Mouse (Mus musculus) embryo, embryonic 11 days (tissue): ENCODE data around the gene Tjp1.
A peak's percentile ranks its signal among the peaks of the same experiment; 100 is the strongest.

Experiments used
- DNase-seq: peaks from one replicate; pipeline ENCODE4 v3.0.0-alpha.2; 2015

Gene Tjp1

DNA sequence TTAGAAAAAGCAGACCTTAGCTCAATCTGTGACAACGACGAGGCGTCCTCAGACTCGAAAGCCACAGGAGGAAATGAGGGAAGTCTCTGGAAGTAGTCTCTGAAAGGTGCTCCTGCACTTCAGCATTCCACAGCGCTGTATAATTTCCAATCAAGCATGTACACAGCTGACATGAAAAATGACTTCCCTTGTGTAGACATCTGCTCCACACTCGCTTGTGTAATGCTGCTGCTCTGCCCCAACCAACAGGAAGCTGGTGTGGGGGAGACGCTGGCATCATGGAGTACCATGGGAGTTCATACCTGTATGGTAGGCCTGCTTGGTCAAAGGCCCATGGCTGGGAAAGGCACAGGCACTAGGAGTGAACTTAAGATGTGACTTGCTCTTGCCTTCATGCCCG lies 103.1 kb downstream of the Tjp1 start:
- DNase-seq: no peak

DNA sequence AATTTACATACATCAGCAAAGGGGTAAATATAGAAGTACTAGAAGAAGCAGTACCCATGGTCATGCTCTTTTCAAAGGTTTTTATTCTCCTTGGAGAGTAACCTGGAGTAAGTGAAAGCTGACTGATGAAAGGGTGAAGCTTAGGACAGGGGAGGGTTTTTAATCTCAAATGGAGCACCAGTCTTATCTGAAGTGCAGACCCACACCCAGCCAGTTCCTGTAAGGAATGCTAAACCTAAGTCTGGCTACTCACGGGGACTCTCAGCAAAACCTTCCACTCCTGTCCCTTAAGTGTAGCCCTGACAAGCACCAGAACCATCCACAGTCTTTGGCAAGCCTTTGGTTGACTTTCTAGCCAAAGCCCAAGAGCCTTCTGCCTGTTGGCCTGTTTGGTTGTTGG lies 105.1 kb downstream of the Tjp1 start:
- no peak for DNase-seq

DNA sequence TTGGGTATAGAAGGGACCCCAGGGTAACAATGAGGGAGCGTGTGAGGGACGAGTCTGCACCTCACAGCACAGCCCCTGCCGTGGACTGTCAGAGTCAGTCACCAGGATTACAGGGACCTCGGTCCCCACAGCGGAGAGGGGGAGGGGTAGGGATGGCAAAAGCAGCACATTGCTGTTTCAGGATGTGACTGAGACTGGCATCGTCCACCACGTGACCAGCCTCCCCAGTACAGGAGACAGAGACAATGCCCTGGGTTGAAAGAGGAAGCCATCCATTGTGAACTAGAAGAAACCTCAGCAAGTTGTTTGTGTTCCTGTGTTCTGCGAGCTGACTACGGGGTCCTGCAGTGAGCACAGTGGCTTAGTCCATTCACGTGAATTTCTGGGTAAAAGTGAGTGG lies 106.1 kb downstream of the Tjp1 start:
- DNase-seq: peak; percentile 76

DNA sequence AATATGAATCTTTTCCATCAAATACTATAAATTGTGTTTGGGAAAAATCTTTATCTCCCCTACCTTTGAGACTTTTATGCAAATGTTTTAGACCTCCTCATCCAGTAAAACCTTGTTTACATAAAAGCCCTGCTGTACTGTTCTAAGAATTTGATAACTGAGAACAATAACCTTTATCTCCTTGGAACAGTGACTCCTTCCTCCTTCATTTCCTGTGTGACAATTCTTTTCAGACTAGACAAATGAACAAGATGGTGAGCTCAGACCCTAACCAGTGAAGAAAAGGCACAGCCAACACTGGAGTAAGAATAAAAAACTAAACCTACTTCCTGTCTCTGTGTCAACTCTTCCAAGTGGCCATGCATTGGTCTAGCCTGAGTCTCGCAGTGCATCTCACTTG lies 107.7 kb downstream of the Tjp1 start:
- DNase-seq: no peak

DNA sequence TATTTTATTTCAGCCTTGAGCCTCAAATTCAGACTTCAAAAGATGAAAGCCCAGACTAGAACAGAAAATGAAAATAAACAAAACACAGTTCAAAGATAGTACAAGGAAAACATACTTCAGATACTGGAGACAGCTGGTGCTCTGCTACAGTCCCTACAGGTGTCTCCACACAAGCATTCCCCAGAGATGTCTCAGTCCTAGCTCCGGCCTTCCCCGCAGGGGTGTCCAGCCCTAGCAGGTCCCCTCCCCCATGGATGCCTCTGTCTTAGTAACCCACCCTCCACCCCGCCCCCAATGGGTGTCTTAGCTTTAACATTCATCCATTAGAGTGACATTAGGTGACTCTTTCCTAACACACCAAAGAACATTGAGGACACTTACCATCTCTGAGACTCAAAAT lies 108.6 kb downstream of the Tjp1 start:
- no peak for DNase-seq

DNA sequence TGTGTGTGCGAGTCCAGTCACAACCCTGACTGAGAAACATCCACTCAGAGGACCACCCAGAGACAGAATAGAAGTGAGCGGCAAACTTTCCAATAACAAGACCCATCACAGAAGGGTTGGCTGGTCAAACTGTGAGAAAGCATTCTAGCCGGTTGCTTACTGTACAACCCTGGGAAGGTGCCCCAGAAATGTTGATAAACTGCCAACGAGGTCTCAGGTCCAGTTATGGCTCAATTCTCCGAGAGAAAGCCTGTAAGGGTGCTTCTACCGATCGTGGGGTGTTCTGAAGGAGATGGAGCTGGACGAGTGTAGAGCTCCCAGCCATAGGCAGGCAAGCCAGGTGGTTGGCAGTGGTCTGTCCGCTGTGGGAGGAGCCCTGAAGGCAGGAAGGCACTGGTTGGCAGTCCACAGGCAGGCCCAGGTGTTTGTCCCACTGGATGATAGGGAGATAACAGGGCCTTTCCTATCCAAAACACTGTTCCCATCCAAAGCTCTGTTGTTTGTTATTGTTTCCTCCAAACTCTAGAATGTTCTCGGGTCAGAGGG lies 109.1 kb downstream of the Tjp1 start:
- no peak for DNase-seq

DNA sequence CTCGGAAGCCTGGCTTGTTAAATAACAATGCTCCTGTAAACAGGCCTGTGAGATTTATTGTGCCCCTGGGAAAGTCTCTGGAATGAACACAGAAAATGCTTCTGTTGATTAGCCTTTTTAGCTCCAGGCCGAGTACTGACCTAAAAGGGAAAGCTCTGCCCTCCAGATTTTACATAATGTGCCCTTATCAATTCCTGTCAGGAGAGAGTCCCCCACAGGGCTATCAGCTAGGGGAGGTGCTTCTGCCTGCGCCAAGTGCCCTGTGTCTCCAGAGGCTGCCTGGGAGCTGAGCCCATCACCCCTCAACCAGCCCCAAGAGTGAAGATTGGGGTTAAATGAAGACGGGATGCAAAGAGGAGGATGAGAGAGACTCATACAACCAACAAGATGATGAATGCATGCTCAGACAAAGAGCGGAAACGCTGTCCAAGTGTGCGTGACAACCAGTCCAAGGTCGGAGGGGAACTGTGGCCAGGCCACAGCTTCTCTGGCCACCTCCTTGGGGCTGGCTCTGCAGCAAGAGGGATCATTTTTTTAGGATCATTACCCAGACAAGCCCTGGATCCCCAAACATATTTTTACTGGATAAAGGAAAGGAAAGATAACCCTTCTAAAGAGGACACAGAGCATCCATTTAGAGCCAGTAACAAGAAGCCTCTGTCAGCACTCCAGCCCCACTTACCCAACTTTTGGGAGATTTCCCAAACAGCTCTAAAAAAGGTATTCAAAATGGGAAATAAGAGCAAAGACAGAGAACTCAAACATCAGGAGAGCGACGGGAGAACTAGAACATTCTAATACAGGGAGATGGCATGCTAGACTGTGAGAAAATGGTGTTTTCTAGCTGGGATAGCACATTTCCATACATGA lies 110.1 kb downstream of the Tjp1 start:
- peak; percentile 70 for DNase-seq

DNA sequence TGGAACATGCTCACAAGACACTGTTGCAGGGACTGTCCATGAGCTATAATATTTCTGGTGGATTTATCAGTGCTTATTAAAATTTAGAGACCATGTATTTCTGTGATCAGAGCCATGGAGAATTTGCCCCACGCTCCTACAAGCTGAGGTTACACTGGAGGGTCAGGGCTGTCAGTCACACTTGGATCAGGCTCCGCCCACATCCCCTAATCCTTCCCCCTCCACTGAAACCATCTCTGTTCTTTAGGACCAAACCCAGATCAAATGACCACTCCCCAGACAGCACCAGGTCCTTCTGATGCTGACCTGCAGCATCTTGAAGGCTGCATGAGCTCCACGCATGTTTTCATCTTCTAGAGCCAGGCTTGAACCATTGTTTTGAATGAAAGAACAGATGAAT lies 111.1 kb downstream of the Tjp1 start:
- DNase-seq: no peak

DNA sequence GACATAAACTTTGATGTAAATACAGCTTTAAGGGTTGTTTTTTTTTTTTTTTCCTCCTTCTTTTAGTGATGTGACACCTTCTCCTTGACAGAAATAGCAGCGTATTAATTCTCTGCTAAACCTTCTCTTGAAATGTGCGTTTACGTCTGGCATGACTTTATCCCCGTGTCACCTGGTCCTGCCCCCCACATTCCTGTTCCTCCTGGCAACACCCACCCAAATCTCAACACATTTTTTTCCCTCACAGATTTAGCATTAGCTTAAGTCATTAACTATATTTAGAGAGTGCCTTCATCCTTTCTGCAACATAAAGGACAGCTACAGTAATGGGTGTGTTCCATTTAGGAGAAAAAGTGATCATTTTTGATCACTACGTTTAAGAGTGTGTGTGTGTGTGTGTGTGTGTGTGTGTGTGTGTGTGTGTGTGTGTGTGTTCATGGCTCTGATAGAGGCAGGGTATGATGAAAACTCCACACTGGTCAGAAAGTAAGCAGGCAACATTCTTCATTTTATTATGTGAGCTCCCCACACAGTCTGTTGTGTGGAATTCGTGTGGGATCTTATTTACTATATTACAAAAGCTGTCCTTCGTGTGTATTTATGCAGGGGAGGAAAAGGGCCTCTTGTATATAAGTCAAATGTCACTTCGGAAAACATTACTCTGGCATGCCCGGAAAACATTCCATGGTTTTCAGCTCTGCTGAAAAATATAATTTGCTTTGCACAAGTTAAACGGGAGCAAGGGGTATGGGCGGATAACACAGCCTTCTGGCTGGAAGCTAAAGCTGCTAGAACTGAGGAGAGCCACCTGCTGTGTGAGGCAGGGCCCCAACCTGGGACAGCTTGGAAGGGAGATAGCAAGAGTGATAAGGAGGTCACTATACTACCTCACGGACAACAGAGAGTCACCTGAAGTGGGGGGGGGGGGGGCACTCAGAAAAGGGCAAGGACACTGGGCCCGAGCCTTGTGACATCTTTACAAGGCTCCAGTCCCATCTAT lies 113.3 kb downstream of the Tjp1 start:
- DNase-seq: no peak

DNA sequence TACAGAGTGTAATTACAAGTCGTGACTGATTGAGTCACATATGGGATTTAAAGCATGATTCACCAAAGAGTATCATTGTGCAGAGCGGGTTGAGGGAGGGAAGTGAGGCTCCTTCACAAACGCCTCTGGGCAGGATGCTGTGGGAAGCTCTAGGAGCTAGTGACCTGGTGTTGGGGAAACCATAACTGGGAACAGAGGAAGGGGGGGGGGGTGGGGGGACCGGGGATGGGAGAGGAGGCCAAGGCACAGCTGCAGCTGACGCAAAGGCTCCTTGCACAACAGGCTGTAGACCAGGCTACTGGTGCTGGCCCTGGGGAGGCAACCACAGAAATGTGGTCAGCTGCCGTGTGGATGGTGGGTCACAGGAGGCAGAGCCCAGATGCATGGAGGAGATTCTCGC lies 116.9 kb downstream of the Tjp1 start:
- no peak for DNase-seq

DNA sequence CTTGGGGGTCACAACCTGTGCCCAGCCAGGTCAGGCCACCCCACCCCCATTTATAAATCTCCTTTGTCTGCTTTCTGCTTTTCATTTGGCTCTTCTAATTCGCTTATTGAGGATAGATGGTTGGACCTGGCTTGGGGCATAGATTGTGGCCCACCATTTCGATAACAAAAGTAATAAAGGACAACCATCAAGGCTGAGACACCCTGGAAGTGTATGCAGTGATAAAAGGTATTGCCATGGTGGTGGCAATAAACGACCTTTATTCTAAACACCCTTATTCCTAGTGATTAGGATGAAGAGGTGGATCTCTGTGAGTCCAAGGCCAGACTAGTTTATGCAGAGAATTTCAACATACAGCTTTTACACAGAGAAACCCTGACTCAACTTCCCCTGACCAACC lies 121.2 kb downstream of the Tjp1 start:
- no peak for DNase-seq

DNA sequence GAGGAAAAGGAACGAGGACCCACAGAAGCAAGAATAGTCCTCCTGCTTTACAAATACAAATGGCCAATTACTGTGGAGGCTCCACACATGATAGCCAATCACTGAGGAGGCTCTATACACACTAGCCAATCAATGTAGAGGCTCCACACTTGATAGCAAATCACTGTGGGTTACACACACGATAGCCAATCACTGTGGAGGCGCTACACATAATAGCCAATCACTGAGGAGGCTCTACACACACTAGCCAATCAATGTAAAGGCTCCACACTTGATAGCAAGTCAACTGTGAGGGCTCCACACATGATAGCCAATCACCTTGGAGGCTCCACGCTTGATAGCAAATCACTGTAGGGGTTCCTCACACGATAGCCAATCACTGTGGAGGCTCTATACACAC lies 125.1 kb downstream of the Tjp1 start:
- no peak for DNase-seq

DNA sequence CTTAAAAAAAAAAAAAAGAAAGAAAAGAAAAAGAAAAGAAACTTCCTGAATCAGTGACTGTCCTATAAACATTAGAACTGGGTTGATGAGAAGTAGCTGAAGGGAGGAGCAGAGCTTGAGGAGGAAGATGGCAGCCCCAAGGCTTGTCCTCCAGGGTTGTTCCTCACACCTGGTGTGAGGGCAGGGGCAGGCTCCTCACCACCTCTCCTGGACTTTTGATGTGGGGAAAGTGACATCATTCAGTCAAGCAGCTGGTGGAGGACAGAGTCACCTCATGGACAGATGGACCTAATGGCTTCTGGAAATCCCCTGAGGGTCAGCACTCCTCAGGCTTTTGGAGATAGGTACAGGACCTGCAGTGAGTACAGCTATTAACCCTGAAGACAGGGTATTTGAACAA lies 126.0 kb downstream of the Tjp1 start:
- DNase-seq: no peak

DNA sequence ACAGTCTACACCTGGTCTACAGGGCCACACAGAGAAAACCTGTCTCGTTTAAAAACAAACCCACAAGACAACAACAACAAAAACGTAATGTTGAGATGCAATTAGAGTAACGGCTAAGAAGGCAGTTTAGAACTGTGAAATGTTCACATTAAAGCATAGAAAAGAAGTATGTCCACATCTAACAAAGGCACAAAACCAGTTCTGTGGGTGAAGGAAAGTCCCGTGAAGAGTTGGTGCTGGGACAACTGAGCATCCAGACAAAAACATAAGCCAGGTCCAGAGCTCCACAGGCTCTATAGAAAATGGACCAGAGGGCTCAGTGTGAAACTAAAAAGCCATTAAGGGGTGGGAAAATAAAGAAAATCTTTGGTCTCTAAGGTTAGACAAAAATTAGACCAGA lies 131.7 kb downstream of the Tjp1 start:
- no peak for DNase-seq

DNA sequence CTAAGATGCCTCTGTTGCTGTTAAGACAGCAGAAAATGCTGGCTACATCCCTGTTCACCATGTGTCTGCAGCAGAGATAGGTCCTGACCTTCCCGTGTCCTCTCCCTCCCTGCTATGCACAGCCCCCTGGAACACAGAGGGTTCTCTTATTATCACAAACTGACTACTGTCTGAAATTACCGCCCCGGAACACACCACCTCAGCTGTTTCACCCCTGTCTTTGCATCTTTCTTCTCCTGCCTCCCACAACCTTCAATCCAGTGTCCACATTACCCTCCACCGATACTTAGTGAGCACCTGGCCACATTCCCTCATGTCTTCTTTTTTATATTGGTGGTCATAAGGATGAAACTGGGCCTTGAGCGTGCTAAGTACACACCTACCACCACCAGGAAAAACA lies 132.4 kb downstream of the Tjp1 start:
- no peak for DNase-seq

DNA sequence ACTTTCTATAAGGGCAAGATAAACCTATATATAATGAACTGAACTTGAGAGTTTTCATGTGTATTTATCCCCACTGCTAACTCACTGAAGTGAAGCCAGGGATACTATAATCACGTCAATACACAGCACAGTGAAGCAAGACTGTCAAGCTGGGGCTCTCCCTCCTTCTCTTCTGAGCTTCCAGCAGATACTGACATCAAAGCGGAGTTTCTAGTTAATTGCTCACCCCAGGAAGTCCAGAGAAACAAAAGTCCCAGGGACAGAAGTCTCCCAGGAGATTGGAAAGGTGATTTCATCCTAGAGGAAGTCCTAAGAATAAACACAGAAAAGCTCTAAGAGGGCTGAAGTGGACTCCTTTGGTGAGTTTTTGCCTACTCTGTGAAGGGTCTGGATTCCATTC lies 132.9 kb downstream of the Tjp1 start:
- DNase-seq: no peak

DNA sequence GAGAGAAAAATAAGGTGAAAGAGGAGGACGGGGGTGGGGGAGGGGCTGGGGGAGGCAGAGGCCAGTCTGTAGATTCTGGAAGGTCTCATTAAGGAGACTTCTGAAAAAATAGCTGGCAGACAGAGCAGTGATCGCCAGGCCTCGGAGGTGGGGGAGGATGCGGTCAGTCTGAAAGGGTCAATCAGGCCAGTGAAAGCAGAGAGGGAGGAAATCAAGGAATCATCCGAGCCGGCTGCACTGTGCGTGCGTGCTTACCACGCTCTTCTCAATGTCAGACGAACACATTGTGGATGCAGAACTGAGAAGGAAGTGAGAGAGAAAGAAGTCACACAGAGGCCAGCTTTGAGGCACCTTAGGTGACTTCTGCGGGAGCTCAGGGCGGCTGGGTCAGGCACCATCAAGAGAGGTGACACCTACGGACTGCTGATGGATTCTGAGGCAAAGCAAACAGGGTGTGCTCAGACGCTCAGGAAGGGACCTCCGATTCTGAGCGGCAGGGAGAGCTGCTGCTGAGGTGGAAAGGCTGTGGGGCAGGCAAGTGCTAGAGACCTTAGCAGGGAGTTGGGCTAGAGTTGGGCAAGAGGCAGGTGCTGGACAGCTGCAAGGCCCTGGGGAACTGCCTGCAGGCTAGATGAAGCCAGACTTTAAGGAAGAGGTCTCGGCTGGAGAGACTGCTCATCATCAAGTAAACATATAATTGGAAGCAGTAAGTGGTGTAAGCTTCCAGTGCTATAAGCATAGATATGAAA lies 133.7 kb downstream of the Tjp1 start:
- DNase-seq: peak; percentile 41

DNA sequence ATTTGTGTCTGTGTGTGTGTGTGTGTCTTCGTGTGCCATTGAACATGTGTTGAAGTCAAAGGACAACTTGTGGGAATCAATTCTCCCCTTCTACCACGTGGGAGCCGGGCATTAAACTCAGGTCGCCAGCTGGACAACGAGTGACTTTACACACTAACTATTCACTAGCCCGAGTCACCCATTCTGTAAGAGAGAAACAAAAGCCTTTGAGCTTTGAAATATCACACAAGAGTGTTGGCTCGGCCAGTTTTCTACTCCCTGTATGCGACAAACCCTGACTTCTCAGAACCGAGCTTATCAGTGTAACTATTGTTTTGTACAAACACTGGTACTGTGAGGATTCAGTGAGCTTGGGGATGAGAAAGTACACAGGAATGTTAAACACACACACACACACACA lies 134.6 kb downstream of the Tjp1 start:
- no peak for DNase-seq

DNA sequence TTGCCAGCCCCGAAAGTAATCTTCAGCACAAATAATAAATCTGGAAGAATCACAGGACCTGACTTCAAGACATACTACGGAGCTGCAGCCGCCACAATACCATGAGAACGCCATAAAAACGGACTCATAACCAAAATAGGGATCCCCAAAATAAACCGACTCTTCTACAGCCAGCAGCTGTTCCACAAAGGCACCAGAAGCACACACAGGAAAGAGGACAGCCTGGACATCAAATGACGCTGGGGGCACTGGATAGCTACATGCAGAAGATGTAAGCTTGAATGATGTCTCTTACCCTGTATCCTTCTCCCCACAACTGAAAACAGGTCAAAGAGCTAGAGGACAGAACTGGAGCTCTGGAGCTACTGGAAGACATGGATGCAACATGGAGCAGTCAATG lies 138.0 kb downstream of the Tjp1 start:
- no peak for DNase-seq

DNA sequence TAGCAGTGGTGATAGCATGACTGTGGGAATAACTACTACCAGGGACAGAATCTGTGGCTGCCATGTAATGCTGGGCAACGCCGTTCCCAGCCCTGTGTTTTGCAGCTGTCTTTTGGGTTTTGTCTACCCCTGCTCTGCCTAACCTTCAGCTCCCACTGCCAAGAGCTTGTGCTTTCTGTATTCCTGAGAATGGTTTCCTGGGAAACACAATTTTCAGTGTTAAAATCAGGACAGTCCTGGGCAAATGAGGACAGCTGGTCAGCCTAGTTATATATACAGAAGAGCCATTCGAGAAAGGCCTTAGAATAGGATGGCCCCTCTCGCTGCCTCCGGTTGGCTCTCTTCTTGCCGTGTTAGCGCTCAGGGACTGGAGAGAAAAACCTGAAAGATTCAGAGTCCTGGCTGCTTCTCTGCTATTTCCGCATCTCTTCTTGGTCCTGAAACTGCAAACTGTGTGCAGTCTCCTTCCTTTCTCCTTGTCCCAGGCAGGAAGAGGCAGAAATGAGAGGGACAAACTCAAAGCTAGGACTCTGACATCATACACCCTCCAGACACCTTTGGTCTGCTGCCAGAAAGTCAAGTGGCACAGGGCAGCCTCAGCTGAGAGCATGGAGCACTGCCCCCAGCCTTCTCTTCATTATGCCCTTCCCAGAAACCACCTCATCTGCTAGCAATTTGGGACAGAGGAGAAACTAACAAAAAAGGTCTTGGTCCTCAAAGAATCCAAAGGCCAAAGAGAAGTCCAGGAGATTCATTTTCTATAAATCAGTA lies 139.2 kb downstream of the Tjp1 start:
- no peak for DNase-seq

DNA sequence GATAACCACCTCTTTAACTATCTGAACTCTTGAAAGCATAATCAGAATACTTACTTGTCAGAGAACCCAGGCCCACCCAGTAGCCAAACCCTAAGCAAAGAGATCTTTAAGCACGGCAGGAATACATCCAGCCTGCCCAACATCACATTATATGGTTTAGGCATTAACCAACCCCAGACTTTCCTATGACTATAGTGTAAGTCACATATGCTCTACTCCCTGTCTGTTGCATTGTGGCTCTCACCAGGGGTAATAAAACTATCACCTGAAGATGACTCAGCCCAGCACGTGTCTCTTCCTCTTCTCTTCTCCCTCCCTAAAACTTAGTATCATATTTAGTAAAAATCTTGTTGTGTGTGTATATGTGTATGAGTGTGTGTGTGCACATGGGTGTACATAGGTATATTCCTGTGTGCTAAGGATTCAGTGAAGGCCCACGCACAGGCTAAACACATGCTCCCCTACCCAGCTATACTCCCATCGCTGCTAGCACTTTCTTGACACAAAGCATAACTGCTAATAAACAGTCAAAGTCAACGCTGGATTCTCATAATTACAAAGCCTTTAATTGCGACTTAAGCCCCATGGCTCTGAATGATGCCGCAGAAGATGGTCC lies 139.9 kb downstream of the Tjp1 start:
- DNase-seq: no peak

DNA sequence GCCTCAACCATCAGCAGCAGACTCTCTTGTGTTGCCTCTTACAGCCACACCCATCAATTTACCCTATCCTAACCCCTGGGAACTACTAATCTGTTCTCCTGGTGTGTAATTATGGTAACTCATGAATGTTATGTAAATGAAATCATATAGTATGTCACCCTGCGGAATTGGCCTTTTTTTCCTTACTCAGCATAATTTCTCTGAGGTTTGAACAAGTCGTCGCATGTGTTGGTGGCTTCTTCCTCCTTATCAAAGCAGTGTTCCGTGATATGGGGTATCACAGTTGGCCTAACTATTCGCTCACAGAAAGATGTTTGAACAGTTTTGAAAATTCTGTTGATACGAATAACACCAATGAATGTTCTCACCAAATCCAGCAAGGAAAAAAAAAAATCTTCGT lies 142.8 kb downstream of the Tjp1 start:
- DNase-seq: no peak
